Mouse (Mus musculus) cerebellum, adult 2 months (tissue): Measurements from ENCODE around the gene Zbtb16.

Source experiments
- CTCF ChIP-seq: fragments of 200-500 bp; IDR thresholded peaks from 2 replicates; pipeline ENCODE4 v1.5.1; 2011; ENCODE audit warnings: low read depth, mild to moderate bottlenecking, control low read depth, low read length, moderate library complexity, borderline replicate concordance; ENCODE audit not compliant: insufficient read depth
- POLR2A ChIP-seq: fragments of 200-500 bp; IDR thresholded peaks from 2 replicates; pipeline ENCODE4 v1.6.1; 2011; ENCODE audit warnings: low read length, control low read depth, borderline replicate concordance; ENCODE audit not compliant: insufficient read depth

DNA sequence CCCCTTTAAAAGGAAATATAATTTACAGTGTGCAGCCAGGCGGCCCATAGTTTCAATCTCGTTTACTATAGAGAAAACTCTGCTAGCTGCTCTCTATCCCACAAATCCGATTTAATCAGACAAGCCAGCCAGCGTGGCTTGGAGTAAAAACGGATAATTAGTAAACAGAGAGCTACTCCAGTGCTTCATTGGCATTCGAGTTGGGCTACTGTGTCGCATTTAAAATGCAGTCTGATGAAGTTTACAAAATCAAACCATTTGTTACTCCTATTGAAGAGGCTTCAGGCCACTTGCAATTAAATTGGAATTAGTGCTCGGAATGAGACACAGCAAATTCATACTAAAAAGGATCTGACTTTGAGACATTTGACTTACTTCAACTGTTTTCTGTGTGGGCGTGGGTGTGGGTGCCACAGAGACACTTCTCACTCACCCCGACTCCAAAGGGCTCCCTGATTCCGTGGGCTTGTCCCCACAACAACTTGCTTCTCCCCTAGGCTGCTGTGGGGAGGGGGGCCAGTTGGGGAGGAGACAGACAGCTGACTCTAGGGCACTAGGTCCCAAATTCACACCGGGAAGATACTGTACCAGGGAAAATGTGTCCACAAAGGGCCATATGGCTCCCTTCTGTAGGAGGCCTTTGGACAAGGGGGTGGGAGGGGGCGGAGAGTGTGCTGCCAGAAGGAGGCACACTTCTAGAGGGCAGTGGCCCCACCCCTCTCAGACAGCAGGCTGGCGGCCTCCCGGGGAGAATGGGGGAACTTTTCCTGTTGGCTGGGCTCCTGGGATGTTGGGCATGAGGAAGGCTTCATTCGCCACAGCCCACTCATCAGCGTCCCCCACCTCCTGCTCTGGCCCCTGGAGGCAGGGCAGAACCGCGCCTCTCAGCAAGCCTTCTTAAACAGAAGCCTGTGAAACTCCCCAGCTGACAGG is 157.3 kb downstream of the Zbtb16 start:
- TF ChIP-seq POLR2A (no peak), CTCF (no peak)
